Mouse (Mus musculus) testis, postnatal 14 days (tissue): ENCODE results near the gene 2010111I01Rik.

Source experiments
- DNase-seq: peaks from one replicate; pipeline ENCODE4 v3.0.0; 2021; ENCODE audit warnings: low spot score

2010111I01Rik gene

GRCm38 (mm10) chr13:63262168-63262957 lies 297.7 kb downstream of the 2010111I01Rik start:
- DNase-seq: no peak

- DNase-seq: no peak
These were observed 303.7 kb downstream of the 2010111I01Rik start for GRCm38 (mm10) chr13:63268371-63268770.

GRCm38 (mm10) chr13:63268776-63269175 lies 304.1 kb downstream of the 2010111I01Rik start:
- no peak for DNase-seq

GRCm38 (mm10) chr13:63270191-63270590 lies 305.5 kb downstream of the 2010111I01Rik start:
- DNase-seq: no peak

GRCm38 (mm10) chr13:63272017-63272601 lies 307.4 kb downstream of the 2010111I01Rik start:
- no peak for DNase-seq

GRCm38 (mm10) chr13:63272602-63273229 lies 308.0 kb downstream of the 2010111I01Rik start:
- DNase-seq: peak; percentile 75

- DNase-seq: no peak
These were observed 309.2 kb downstream of the 2010111I01Rik start for GRCm38 (mm10) chr13:63273859-63274258.

GRCm38 (mm10) chr13:63274488-63275166 lies 309.9 kb downstream of the 2010111I01Rik start:
- DNase-seq: no peak

- DNase-seq: no peak
These were observed 311.7 kb downstream of the 2010111I01Rik start for GRCm38 (mm10) chr13:63276389-63276788.

GRCm38 (mm10) chr13:63277316-63277715 lies 312.6 kb downstream of the 2010111I01Rik start:
- DNase-seq: no peak

- no peak for DNase-seq
These were observed 313.5 kb downstream of the 2010111I01Rik start for GRCm38 (mm10) chr13:63278141-63278631.

GRCm38 (mm10) chr13:63278796-63279475 lies 314.2 kb downstream of the 2010111I01Rik start:
- DNase-seq: no peak

GRCm38 (mm10) chr13:63279807-63280206 lies 315.1 kb downstream of the 2010111I01Rik start:
- no peak for DNase-seq

GRCm38 (mm10) chr13:63280344-63280743 lies 315.7 kb downstream of the 2010111I01Rik start:
- DNase-seq: no peak

GRCm38 (mm10) chr13:63281206-63281605 lies 316.5 kb downstream of the 2010111I01Rik start:
- no peak for DNase-seq

GRCm38 (mm10) chr13:63283236-63283635 lies 318.5 kb downstream of the 2010111I01Rik start:
- DNase-seq: no peak

GRCm38 (mm10) chr13:63284748-63285147 lies 320.1 kb downstream of the 2010111I01Rik start:
- no peak for DNase-seq

- DNase-seq: no peak
These were observed 321.9 kb downstream of the 2010111I01Rik start for GRCm38 (mm10) chr13:63286483-63287102.

GRCm38 (mm10) chr13:63289152-63289551 lies 324.5 kb downstream of the 2010111I01Rik start:
- DNase-seq: no peak

- no peak for DNase-seq
These were observed 325.0 kb downstream of the 2010111I01Rik start for GRCm38 (mm10) chr13:63289687-63290086.

GRCm38 (mm10) chr13:63290126-63290525 lies 325.4 kb downstream of the 2010111I01Rik start:
- no peak for DNase-seq
